8 mouse cellular contexts compared by ENCODE assay signal in genomic region chr6:90712486-90713480, GRCm38 (mm10).
DNase-seq lines count a peak whose midpoint lies in the region; ATAC-seq and TF ChIP-seq lines count a peak whose summit lies in the region.

No protein-coding gene starts in this region.

- 0 out of 2 replicates have a peak, but pooled peaks have one; percentile 17 for TF ChIP-seq EP300 in heart, adult 2 months (IDR thresholded peaks at IDR 0.05; ENCODE audit: insufficient read depth, low read depth, low read length)

- H3K9ac ChIP-seq in heart, adult 2 months (ENCODE audit: low read depth, low read length) = no peak overlapping the region
- H3K9ac ChIP-seq in heart, embryonic 11.5 days (ENCODE audit: low read depth, low read length) = no peak overlapping the region; the same call in 1 of the 2 replicates
- H3K9ac ChIP-seq in hindbrain, postnatal 0 days (replicated peaks; ENCODE audit: low read length) = no peak overlapping the region
- peak overlapping the region; percentile 35; the same call in 1 of the 2 replicates for H3K9ac ChIP-seq in liver, embryonic 13.5 days

- peaks cover 16% of the 10 kb centered on the region for H3K36me3 ChIP-seq in heart, adult 2 months (ENCODE audit: control insufficient read depth, insufficient read depth, low read length)
- H3K36me3 ChIP-seq in heart, embryonic 11.5 days (ENCODE audit: control insufficient read depth, insufficient read depth, low read length) = no peaks in the 10 kb centered on the region
- H3K36me3 ChIP-seq in forebrain, embryonic 10.5 days (replicated peaks) = no peaks in the 10 kb centered on the region
- H3K36me3 ChIP-seq in hindbrain, postnatal 0 days (ENCODE audit: insufficient read depth, low read length) = no peaks in the 10 kb centered on the region
- H3K36me3 ChIP-seq in liver, embryonic 13.5 days = 0 out of 2 replicates have a peak, but pooled peaks cover 6% of the 10 kb centered on the region

- WGBS in heart, adult 2 months = 37% methylated on average over 8 of the region's 8 CpGs
- WGBS in heart, embryonic 11.5 days (ENCODE audit: insufficient replicate concordance) = 70% methylated on average over 8 of the region's 8 CpGs
- WGBS in forebrain, embryonic 10.5 days = 78% methylated on average over 8 of the region's 8 CpGs
- WGBS in hindbrain, postnatal 0 days = 37% methylated on average over 8 of the region's 8 CpGs
- WGBS in liver, embryonic 13.5 days (ENCODE audit: insufficient replicate concordance) = 53% methylated on average over 8 of the region's 8 CpGs

- H3K79me2 ChIP-seq in heart, adult 2 months (replicated peaks; ENCODE audit: control insufficient read depth, insufficient read depth, low read length) = peaks cover 9% of the 10 kb centered on the region

- H3K4me3 ChIP-seq in heart, adult 2 months = no peak overlapping the region
- H3K4me3 ChIP-seq in heart, embryonic 11.5 days (ENCODE audit: low read depth, low read length) = no peak overlapping the region
- no peak overlapping the region for H3K4me3 ChIP-seq in forebrain, embryonic 10.5 days
- H3K4me3 ChIP-seq in hindbrain, postnatal 0 days (ENCODE audit: low read length) = no peak overlapping the region
- no peak overlapping the region for H3K4me3 ChIP-seq in liver, embryonic 13.5 days (replicated peaks)

- no peaks in the 10 kb centered on the region for H3K9me3 ChIP-seq in heart, embryonic 11.5 days (replicated peaks; ENCODE audit: control insufficient read depth, low read length)
- no peaks in the 10 kb centered on the region for H3K9me3 ChIP-seq in forebrain, embryonic 10.5 days
- no peaks in the 10 kb centered on the region for H3K9me3 ChIP-seq in hindbrain, postnatal 0 days (ENCODE audit: low read length)
- no peaks in the 10 kb centered on the region for H3K9me3 ChIP-seq in liver, embryonic 13.5 days (replicated peaks)

- peaks cover 56% of the 10 kb centered on the region for H3K4me1 ChIP-seq in heart, adult 2 months (ENCODE audit: control insufficient read depth, insufficient read depth, low read length)
- peaks cover 75% of the 10 kb centered on the region for H3K4me1 ChIP-seq in heart, embryonic 11.5 days (ENCODE audit: control insufficient read depth, insufficient read depth, low read length)
- H3K4me1 ChIP-seq in forebrain, embryonic 10.5 days = peaks cover 65% of the 10 kb centered on the region
- H3K4me1 ChIP-seq in hindbrain, postnatal 0 days (ENCODE audit: insufficient read depth, low read length) = peaks cover 58% of the 10 kb centered on the region
- peaks cover 95% of the 10 kb centered on the region for H3K4me1 ChIP-seq in liver, embryonic 13.5 days (replicated peaks)

- no peak for TF ChIP-seq CTCF in heart, adult 2 months (IDR thresholded peaks at IDR 0.05)
- TF ChIP-seq CTCF in hindbrain, postnatal 0 days (IDR thresholded peaks at IDR 0.05; ENCODE audit: low read depth) = no peak

- peak in 1 of 2 experiments; percentile 72 for DNase-seq in heart, adult 2 months
- no peak for DNase-seq in forebrain, embryonic 10.5 days (ENCODE audit: extremely low spot score, low spot score)
- peak; percentile 72 for DNase-seq in hindbrain, postnatal 0 days (ENCODE audit: low spot score)
- no peak for DNase-seq in liver, embryonic 13.5 days
- peak; percentile 20 to 38 for DNase-seq in monocyte, adult 2 months (ENCODE audit: low read depth in 1 of 2, low spot score in 2 of 2)
- DNase-seq in urinary bladder, postnatal 10 days (ENCODE audit: low spot score) = no peak

- ATAC-seq in heart, embryonic 11.5 days (replicated peaks; ENCODE audit: insufficient number of reproducible peaks, low FRiP score, low TSS enrichment) = no peak
- ATAC-seq in hindbrain, postnatal 0 days = peak; percentile 36; the same call in 1 of the 2 replicates
- ATAC-seq in liver, embryonic 13.5 days (ENCODE audit: low read depth) = no peak
- no peak for ATAC-seq in CD4-positive, CD25-positive, alpha-beta regulatory T cell, adult 4 months

- intact Hi-C loops in heart, adult 2 months (cut with DNase I) = no loop called here

- 0 out of 2 replicates have a peak, but pooled peaks have one; percentile 16 for TF ChIP-seq POLR2A in heart, adult 2 months (IDR thresholded peaks at IDR 0.05; ENCODE audit: insufficient read depth, low read depth, low read length)

- H3K27ac ChIP-seq in heart, adult 2 months = peak overlapping the region; percentile 51
- H3K27ac ChIP-seq in heart, embryonic 11.5 days (ENCODE audit: low read depth, low read length) = no peak overlapping the region
- H3K27ac ChIP-seq in forebrain, embryonic 10.5 days = peak overlapping the region; percentile 68; the same call in 1 of the 2 replicates
- H3K27ac ChIP-seq in hindbrain, postnatal 0 days = peak overlapping the region; percentile 54; the same call in 1 of the 2 replicates
- peak overlapping the region; percentile 95 for H3K27ac ChIP-seq in liver, embryonic 13.5 days

- no peak overlapping the region for H3K4me2 ChIP-seq in heart, embryonic 11.5 days
- 0 out of 2 replicates have a peak overlapping the region, but pooled peaks have one; percentile 16 for H3K4me2 ChIP-seq in hindbrain, postnatal 0 days (ENCODE audit: low read depth, low read length)
- H3K4me2 ChIP-seq in liver, embryonic 13.5 days = peak overlapping the region; percentile 36

- H3K27me3 ChIP-seq in heart, adult 2 months (ENCODE audit: control insufficient read depth, insufficient read depth, low read length) = no peaks in the 10 kb centered on the region
- H3K27me3 ChIP-seq in heart, embryonic 11.5 days (ENCODE audit: control insufficient read depth, insufficient read depth, low read length) = no peaks in the 10 kb centered on the region
- H3K27me3 ChIP-seq in forebrain, embryonic 10.5 days (ENCODE audit: poor library complexity, severe bottlenecking) = no peaks in the 10 kb centered on the region
- H3K27me3 ChIP-seq in hindbrain, postnatal 0 days (ENCODE audit: insufficient read depth, low read length) = no peaks in the 10 kb centered on the region
- no peaks in the 10 kb centered on the region for H3K27me3 ChIP-seq in liver, embryonic 13.5 days

Comparison
In these comparisons a context has a peak if more than half of its experiments do, and no peak if none do; other contexts are left out.
1. DNase-seq: peak in hindbrain, postnatal 0 days (single experiment) and monocyte, adult 2 months (2 of 2); none in forebrain, embryonic 10.5 days (single experiment), liver, embryonic 13.5 days (single experiment) and urinary bladder, postnatal 10 days (single experiment).